In the genomic region with DNA sequence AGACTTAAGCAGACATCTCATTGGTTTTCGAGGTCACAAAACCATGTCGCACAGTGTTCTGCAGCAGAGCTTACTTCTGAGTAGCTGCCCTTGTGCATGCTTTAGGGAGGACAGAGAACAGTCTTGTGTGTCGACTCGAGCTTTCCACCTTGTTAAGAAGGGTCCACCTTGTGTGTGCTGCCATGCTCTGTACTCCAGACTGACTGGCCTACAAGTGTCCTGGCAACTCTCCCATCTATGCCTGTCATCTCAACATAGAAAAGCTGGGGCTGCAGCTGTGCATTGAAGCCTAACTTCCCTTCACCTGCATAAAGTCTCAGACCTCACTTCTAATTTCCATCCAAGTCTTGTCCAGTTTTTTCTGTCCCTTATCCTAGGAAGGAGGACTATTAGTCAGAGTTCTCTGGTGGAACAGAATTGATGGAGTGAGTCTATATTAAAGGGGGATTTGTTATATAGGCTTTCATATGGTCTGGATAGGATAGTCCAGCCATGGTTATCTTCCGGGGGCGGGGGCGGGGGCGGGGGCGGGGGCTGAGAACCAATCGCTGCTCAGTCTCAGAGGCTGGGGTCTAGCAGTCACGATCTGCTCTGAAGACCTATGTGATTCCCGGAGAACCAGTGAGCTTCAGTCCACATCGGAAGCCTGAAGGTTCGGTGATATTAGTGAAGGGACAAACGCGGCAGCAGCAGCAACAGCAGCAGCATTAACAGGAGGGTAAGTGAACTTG, we compare ENCODE assay signal across 15 mouse cellular contexts. TPM values are rescaled to one million over a fixed set of nuclear protein-coding genes. Genes with fewer than 3 reads are reported as not detected.
DNase-seq lines count a peak whose midpoint lies in the region; ATAC-seq and TF ChIP-seq lines count a peak whose summit lies in the region.
"Had no signal": no experiment of that assay in that cellular context is flagged by ENCODE, and none has a peak within 500 bp of the region (broad histone marks: within the 10 kb centered on the region; RNA-seq: fewer than 3 reads in every experiment).

No protein-coding gene starts in this region.

- H3K4me3 ChIP-seq in heart, embryonic 10.5 days: peak overlapping the region; percentile 35
- H3K4me3 ChIP-seq in liver, embryonic 12.5 days: no peak overlapping the region
- H3K4me3 ChIP-seq in liver, postnatal 0 days (ENCODE audit: low read depth, low read length): no peak overlapping the region
- peak overlapping the region; percentile 3; the same call in 1 of the 2 replicates for H3K4me3 ChIP-seq in forebrain, embryonic 14.5 days (ENCODE audit: low read depth, low read length)
- peak overlapping the region; percentile 9; the same call in 1 of the 2 replicates for H3K4me3 ChIP-seq in midbrain, embryonic 15.5 days
- H3K4me3 ChIP-seq: embryonic facial prominence, embryonic 12.5 days; limb, embryonic 12.5 days had no signal

- peak overlapping the region; percentile 10 for H3K4me2 ChIP-seq in liver, embryonic 12.5 days
- no peak overlapping the region for H3K4me2 ChIP-seq in liver, postnatal 0 days (ENCODE audit: low read depth, low read length)
- peak overlapping the region; percentile 42 for H3K4me2 ChIP-seq in forebrain, embryonic 14.5 days (ENCODE audit: low read length)
- peak overlapping the region; percentile 25 for H3K4me2 ChIP-seq in midbrain, embryonic 15.5 days
- H3K4me2 ChIP-seq: embryonic facial prominence, embryonic 12.5 days; limb, embryonic 12.5 days had no signal

- WGBS in heart, embryonic 10.5 days: 67% methylated on average over 16 of the region's 16 CpGs
- WGBS in liver, embryonic 12.5 days (ENCODE audit: insufficient replicate concordance): 69% methylated on average over 16 of the region's 16 CpGs
- 75% methylated on average over 16 of the region's 16 CpGs for WGBS in liver, postnatal 0 days (ENCODE audit: insufficient replicate concordance)
- WGBS in forebrain, embryonic 14.5 days: 63% methylated on average over 16 of the region's 16 CpGs
- WGBS in midbrain, embryonic 15.5 days: 71% methylated on average over 16 of the region's 16 CpGs

- no peak for ATAC-seq in liver, embryonic 12.5 days
- no peak for ATAC-seq in liver, postnatal 0 days
- ATAC-seq in forebrain, embryonic 14.5 days: peak; percentile 13; the same call in 1 of the 2 replicates
- ATAC-seq in midbrain, embryonic 15.5 days (replicated peaks): peak; percentile 51

- no peaks in the 10 kb centered on the region for H3K27me3 ChIP-seq in heart, embryonic 10.5 days (ENCODE audit: insufficient read depth, poor library complexity, severe bottlenecking)
- no peaks in the 10 kb centered on the region; the same call in 1 of the 2 replicates for H3K27me3 ChIP-seq in liver, embryonic 12.5 days (replicated peaks)
- no peaks in the 10 kb centered on the region for H3K27me3 ChIP-seq in liver, postnatal 0 days (ENCODE audit: insufficient read depth, low read length)
- H3K27me3 ChIP-seq in forebrain, embryonic 14.5 days (replicated peaks; ENCODE audit: control insufficient read depth, insufficient read depth, low read length): no peaks in the 10 kb centered on the region
- no peaks in the 10 kb centered on the region for H3K27me3 ChIP-seq in midbrain, embryonic 15.5 days (replicated peaks)
- H3K27me3 ChIP-seq: embryonic facial prominence, embryonic 12.5 days; limb, embryonic 12.5 days had no signal

- intact Hi-C loops in heart, postnatal 36 days (cut with DNase I): loop anchor here (10.0 kb wide), 1 partner anchor 115 kb away; no protein-coding TSS in a partner anchor

- no peak overlapping the region for H3K9ac ChIP-seq in liver, embryonic 12.5 days
- no peak overlapping the region for H3K9ac ChIP-seq in liver, postnatal 0 days (replicated peaks)
- H3K9ac ChIP-seq in forebrain, embryonic 14.5 days (ENCODE audit: low read length): peak overlapping the region; percentile 29; the same call in 1 of the 2 replicates
- no peak overlapping the region for H3K9ac ChIP-seq in midbrain, embryonic 15.5 days
- H3K9ac ChIP-seq: embryonic facial prominence, embryonic 12.5 days; limb, embryonic 12.5 days had no signal

- TF ChIP-seq CTCF in liver, postnatal 0 days (IDR thresholded peaks at IDR 0.05; ENCODE audit: low read depth): no peak

- no peak overlapping the region for H3K27ac ChIP-seq in heart, embryonic 10.5 days
- no peak overlapping the region for H3K27ac ChIP-seq in liver, embryonic 12.5 days
- H3K27ac ChIP-seq in liver, postnatal 0 days (ENCODE audit: low read depth): no peak overlapping the region
- peak overlapping the region; percentile 40 for H3K27ac ChIP-seq in forebrain, embryonic 14.5 days (ENCODE audit: low read depth, low read length)
- H3K27ac ChIP-seq in midbrain, embryonic 15.5 days: peak overlapping the region; percentile 58
- H3K27ac ChIP-seq: embryonic facial prominence, embryonic 12.5 days; limb, embryonic 12.5 days had no signal

- DNase-seq in heart, embryonic 10.5 days (ENCODE audit: low spot score): no peak
- no peak for DNase-seq in heart, postnatal 36 days
- DNase-seq in liver, postnatal 0 days: no peak
- no peak for DNase-seq in forebrain, embryonic 14.5 days (ENCODE audit: low spot score)
- DNase-seq in cerebellum, adult 11-12 months: no peak
- no peak for DNase-seq in layer of hippocampus, postnatal 14 days (ENCODE audit: low spot score in 2 of 2)
- DNase-seq: cerebellum, adult 8-10 months; lung, postnatal 36 days; right cerebral cortex, adult 18-20 months; thymus, adult 18-20 months had no signal

- peaks cover 11% of the 10 kb centered on the region; the same call in 1 of the 2 replicates for H3K4me1 ChIP-seq in heart, embryonic 10.5 days
- peaks cover 38% of the 10 kb centered on the region for H3K4me1 ChIP-seq in liver, embryonic 12.5 days
- no peaks in the 10 kb centered on the region for H3K4me1 ChIP-seq in liver, postnatal 0 days (ENCODE audit: insufficient read depth)
- H3K4me1 ChIP-seq in forebrain, embryonic 14.5 days (ENCODE audit: control insufficient read depth, insufficient read depth, low read length): peaks cover 12% of the 10 kb centered on the region
- peaks cover 13% of the 10 kb centered on the region for H3K4me1 ChIP-seq in midbrain, embryonic 15.5 days

- no peaks in the 10 kb centered on the region for H3K36me3 ChIP-seq in heart, embryonic 10.5 days
- no peaks in the 10 kb centered on the region for H3K36me3 ChIP-seq in liver, embryonic 12.5 days
- H3K36me3 ChIP-seq in liver, postnatal 0 days (replicated peaks; ENCODE audit: insufficient read depth, low read length): no peaks in the 10 kb centered on the region
- H3K36me3 ChIP-seq in forebrain, embryonic 14.5 days (ENCODE audit: control insufficient read depth, insufficient read depth, low read length): no peaks in the 10 kb centered on the region
- no peaks in the 10 kb centered on the region for H3K36me3 ChIP-seq in midbrain, embryonic 15.5 days (replicated peaks)
- H3K36me3 ChIP-seq: embryonic facial prominence, embryonic 12.5 days; G1E; limb, embryonic 12.5 days had no signal

- no peaks in the 10 kb centered on the region for H3K9me3 ChIP-seq in heart, embryonic 10.5 days
- no peaks in the 10 kb centered on the region for H3K9me3 ChIP-seq in liver, embryonic 12.5 days (replicated peaks)
- H3K9me3 ChIP-seq in liver, postnatal 0 days (ENCODE audit: low read length): no peaks in the 10 kb centered on the region
- H3K9me3 ChIP-seq in forebrain, embryonic 14.5 days (replicated peaks; ENCODE audit: control insufficient read depth, low read length): no peaks in the 10 kb centered on the region
- H3K9me3 ChIP-seq in midbrain, embryonic 15.5 days: no peaks in the 10 kb centered on the region
- H3K9me3 ChIP-seq: embryonic facial prominence, embryonic 12.5 days; G1E; limb, embryonic 12.5 days had no signal

- no peak for TF ChIP-seq EP300 in liver, postnatal 0 days (IDR thresholded peaks at IDR 0.05; ENCODE audit: low read depth)

RNA-seq across cellular contexts. Expression of gene Cybrd1, which starts 42.0 kb away (rescaled TPM):
- polyA plus RNA-seq in heart, embryonic 10.5 days (2016; fragmentation: Nextera tagmentation; extraction: Ambion mirVana): 1.2 and 1.9 TPM in 2 replicates
- 1 to 10 TPM; 1.4 to 2.7 TPM for total RNA-seq in heart, postnatal 36 days (2021)
- polyA plus RNA-seq in liver, embryonic 12.5 days (2016; fragmentation: Nextera tagmentation; extraction: Ambion mirVana): 0.97 and 1.1 TPM in 2 replicates
- 0.20 and 0.22 TPM in 2 replicates for polyA plus RNA-seq in liver, postnatal 0 days (2015; fragmentation: Nextera tagmentation; extraction: Ambion mirVana)
- polyA plus RNA-seq in forebrain, embryonic 14.5 days (2014; fragmentation: Nextera tagmentation; extraction: Ambion mirVana): 0.55 and 0.69 TPM in 2 replicates
- 2.1 and 2.9 TPM in 2 replicates for polyA plus RNA-seq in midbrain, embryonic 15.5 days (2015; fragmentation: Nextera tagmentation; extraction: Ambion mirVana)
- total RNA-seq in layer of hippocampus, postnatal 14 days (2021): 10 to 100 TPM in 1 of 2 experiments, 1 to 10 TPM in 1; 10.0 to 10.3 TPM
- polyA plus RNA-seq: G1E had no signal

RNA-seq across cellular contexts. Expression of gene Dync1i2, which starts 51.8 kb away (rescaled TPM):
- 69.4 and 70.4 TPM in 2 replicates for polyA plus RNA-seq in heart, embryonic 10.5 days (2016; fragmentation: Nextera tagmentation; extraction: Ambion mirVana)
- 10 to 100 TPM; 61.6 to 62.5 TPM for total RNA-seq in heart, postnatal 36 days (2021)
- 42.0 and 43.0 TPM in 2 replicates for polyA plus RNA-seq in liver, embryonic 12.5 days (2016; fragmentation: Nextera tagmentation; extraction: Ambion mirVana)
- 20.9 and 21.5 TPM in 2 replicates for polyA plus RNA-seq in liver, postnatal 0 days (2015; fragmentation: Nextera tagmentation; extraction: Ambion mirVana)
- 195 and 222 TPM in 2 replicates for polyA plus RNA-seq in forebrain, embryonic 14.5 days (2014; fragmentation: Nextera tagmentation; extraction: Ambion mirVana)
- 171 and 181 TPM in 2 replicates for polyA plus RNA-seq in midbrain, embryonic 15.5 days (2015; fragmentation: Nextera tagmentation; extraction: Ambion mirVana)
- total RNA-seq in layer of hippocampus, postnatal 14 days (2021): 100 to 1,000 TPM; 143 to 146 TPM

Comparison
In these comparisons a context has a peak if more than half of its experiments do, and no peak if none do; other contexts are left out.
1. H3K27ac ChIP-seq: peak in forebrain, embryonic 14.5 days (single experiment) and midbrain, embryonic 15.5 days (single experiment); none in heart, embryonic 10.5 days (single experiment), liver, embryonic 12.5 days (single experiment) and liver, postnatal 0 days (single experiment).
2. H3K4me3 ChIP-seq: peak in heart, embryonic 10.5 days (single experiment), forebrain, embryonic 14.5 days (single experiment) and midbrain, embryonic 15.5 days (single experiment); none in liver, embryonic 12.5 days (single experiment) and liver, postnatal 0 days (single experiment).
3. ATAC-seq: peak in forebrain, embryonic 14.5 days (single experiment) and midbrain, embryonic 15.5 days (single experiment); none in liver, embryonic 12.5 days (single experiment) and liver, postnatal 0 days (single experiment).